Mouse (Mus musculus) ES-E14 (cell line): ENCODE measurements around the gene Cib4.

Experiments
- CHD2 ChIP-seq: IDR thresholded peaks from 2 replicates; pipeline ENCODE4 v1.6.1; 2014; ENCODE audit warnings: mild to moderate bottlenecking, low read depth, low read length, inconsistent platforms
- HCFC1 ChIP-seq: IDR thresholded peaks from 2 replicates; pipeline ENCODE4 v1.6.1; 2012; ENCODE audit warnings: low read length, inconsistent platforms, borderline replicate concordance; ENCODE audit not compliant: insufficient read depth

DNA sequence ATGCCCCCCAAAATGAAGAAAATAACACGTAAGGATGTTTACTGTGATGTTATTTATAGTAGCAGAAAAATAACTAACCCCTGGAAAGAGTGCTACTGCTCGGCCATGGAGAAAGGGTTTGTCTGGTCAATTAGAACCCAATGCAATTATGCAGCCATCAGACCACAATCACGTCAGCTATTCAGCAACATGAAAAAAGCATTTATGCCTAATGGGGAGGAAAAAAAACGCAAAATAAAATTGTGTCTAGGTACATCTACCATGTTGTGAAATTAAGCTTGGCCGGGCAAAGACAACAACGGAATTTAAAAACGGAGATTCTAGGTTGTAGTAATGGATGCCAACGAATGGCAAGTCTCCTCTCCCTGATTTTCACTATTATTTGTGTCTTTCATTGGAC, 23.2 kb downstream of the Cib4 start:
- TF ChIP-seq HCFC1 = no peak
- TF ChIP-seq CHD2 = no peak
